Mouse (Mus musculus) lung, adult 18-20 months (tissue): ENCODE results near the gene Nectin3.
"Not testable (repeated sequence)": the region's sequence is repeated elsewhere in the genome, so short reads cannot be mapped to it uniquely, and the experiment has no call there.

ENCODE experiments used
- DNase-seq, 2 experiments: peaks; one replicate each; pipeline ENCODE4 v3.0.0; 2022; ENCODE audit warnings: mixed read lengths in 2 of 2

Gene Nectin3

GRCm38 (mm10) chr16:46410739-46411057 lies 87.6 kb downstream of the Nectin3 start:
- no peak for DNase-seq

GRCm38 (mm10) chr16:46410053-46410738 lies 88.1 kb downstream of the Nectin3 start:
- no peak for DNase-seq

- DNase-seq, result no peak
Measured at GRCm38 (mm10) chr16:46407997-46408396, 90.3 kb downstream of the Nectin3 start.

- DNase-seq, result no peak
Measured at GRCm38 (mm10) chr16:46406844-46407639, 91.3 kb downstream of the Nectin3 start.

DNA sequence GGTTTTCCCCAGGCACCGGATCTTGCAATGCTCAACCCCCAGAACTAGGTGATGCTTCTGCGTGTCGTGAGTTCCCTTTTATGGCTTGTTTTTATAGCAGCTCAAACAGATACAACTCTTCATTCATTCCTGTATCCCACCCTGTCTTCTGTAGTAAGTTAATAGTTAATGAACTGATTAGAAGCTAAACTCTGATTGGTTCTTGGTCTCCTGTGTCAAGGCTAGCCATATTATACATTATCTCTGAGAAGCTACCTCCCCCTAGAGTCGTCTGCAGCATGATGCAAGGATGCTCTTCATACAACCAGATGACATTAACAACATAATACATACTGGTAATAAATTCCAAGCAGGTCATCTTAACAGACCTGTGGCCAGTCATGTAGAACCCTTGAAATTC lies 100.4 kb downstream of the Nectin3 start:
- DNase-seq, result no peak

GRCm38 (mm10) chr16:46389415-46390033 lies 108.8 kb downstream of the Nectin3 start:
- no peak for DNase-seq

DNA sequence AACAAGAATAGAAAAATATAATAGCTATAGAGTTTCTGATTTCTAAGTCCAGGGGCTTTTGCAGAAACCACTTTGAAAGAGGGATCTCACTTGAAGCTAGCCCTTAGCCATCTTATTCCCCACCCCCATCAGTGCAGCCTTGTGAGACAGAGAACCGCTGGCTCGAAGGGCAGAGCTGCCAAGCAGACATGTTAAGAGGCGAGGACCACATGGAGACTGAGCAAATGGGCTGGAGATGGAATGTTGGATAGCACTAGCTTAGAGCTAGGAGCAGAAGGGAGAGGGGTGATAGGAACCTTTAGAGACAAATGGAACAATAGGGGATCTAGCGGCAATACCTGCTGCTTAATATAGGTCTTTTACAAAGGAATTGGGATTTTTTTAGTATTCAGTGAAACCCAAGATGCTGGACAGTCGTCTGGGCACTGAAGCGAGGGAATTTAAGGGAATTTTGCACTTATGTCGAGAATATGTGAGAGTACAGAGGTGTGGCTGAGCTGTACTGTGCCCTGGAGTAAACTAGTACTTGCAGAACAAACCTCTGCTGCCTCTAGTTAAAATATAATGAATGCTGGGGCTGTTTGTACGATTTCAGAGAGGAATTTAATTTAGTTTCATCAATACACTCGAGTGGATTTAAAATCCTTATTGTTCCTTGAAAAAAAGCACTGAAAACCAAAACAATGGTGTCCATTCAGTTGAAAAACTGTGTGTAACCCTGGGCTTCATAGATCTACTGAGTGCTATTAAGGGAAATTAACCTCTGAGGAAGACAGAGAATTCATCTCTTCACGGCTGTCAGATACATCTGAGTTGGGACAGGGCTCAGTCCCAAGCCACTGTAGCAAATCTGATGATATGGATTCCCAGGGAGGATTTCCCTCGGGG lies 109.6 kb downstream of the Nectin3 start:
- DNase-seq, result no peak

DNA sequence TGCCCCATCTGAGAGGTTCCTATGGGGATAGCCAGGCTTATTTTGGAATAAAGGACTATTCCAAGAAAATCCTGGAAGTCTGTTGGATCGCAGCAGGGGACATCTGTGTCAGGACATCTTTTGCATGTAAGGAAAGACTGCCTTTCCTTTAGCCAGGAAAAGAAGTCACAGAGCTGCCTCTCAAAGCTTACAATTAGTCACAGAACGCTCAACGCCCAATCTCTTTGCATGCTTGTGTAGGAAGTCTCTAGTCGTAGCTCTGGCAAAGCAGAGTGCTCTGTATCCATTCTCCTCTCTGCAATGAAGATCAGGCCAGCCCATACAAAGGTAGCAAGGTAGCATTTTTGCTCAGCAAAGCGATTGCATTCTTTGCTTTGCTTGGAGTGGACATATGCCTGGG lies 114.0 kb downstream of the Nectin3 start:
- DNase-seq, result no peak

GRCm38 (mm10) chr16:46383344-46383743 lies 115.0 kb downstream of the Nectin3 start:
- DNase-seq, result no peak

DNA sequence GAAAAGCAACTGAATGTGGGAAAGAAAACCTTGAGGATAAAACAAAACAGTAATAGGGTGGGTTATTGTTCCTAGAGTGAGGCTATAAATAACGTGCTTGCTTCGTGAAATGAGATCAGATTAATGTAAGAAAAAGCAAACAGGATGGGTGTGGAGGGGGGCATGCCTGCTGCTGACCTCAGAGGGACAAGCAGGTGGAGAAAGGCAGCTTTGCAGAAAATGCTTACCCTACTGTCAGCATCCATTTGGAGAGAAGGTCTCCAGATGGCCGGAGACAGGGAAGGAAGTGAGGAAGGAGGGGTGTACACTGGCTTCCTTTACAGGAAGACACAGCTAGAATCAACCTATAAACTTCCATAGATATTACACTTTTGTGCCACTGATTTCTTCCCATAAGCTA lies 121.8 kb downstream of the Nectin3 start:
- peak in 1 of 2 experiments; percentile 2 for DNase-seq

DNA sequence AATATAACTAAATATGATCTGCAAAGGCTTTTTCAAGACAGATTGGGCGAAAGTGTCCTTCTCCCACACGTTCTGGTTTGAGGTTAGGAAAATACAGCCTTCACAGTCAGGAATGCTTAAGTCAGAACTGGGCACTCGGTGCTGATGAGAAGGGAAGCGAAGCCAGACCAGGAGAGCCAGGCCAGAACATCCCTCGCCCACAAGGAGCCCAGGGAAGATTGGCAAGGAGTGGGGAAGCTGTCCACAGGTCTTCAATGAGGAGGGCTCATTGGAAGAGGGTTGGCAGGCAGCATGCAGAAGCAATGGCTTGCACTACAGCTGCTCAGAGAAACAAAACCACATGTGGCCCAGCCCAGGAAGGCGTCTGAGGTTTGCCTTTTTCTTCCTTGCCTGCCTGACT lies 136.3 kb downstream of the Nectin3 start:
- no peak for DNase-seq

DNA sequence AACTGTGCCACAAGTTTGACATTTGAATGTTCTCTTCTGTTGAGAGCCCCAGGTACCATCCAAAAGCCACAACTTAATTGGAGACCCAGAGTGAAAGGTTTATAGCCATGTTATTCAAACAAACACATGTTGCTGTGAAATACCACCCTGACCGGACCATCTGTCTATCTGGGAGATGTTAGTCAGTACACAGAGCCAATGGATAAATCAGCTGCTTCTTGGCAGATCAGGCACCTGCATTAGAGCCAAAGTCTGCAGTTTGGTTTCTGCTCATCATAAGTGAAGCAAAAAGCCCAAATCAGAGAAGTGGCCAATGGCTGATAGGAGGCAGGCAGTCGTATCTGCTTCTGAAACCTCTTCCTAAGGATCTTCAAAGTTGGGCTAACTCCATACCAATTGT lies 140.7 kb downstream of the Nectin3 start:
- DNase-seq, result not testable (repeated sequence)

GRCm38 (mm10) chr16:46356663-46357062 lies 141.7 kb downstream of the Nectin3 start:
- DNase-seq, result no peak
